Mouse (Mus musculus) thymus, adult 2 months (tissue): ENCODE measurements around the gene Bmper. TPM values are rescaled to one million over a fixed set of nuclear protein-coding genes. Genes with fewer than 3 reads are reported as not detected.

ENCODE experiments used
- DNase-seq: peaks from one replicate; pipeline ENCODE4 v3.0.0; 2021
- H3K27ac ChIP-seq: fragments of 200-500 bp; 2 replicates; pipeline ENCODE4 v1.5.1; 2012; ENCODE audit warnings: low read length, control low read depth; ENCODE audit not compliant: control insufficient read depth, insufficient read depth
- H3K27me3 ChIP-seq: fragments of 200-500 bp; 2 replicates; pipeline ENCODE4 v1.6.1; 2012; ENCODE audit warnings: mild to moderate bottlenecking, low read length, moderate library complexity, mixed read lengths; ENCODE audit not compliant: control insufficient read depth, insufficient read depth
- H3K36me3 ChIP-seq: fragments of 200-500 bp; 2 replicates; pipeline ENCODE4 v1.6.1; 2012; ENCODE audit warnings: mild to moderate bottlenecking, low read length, moderate library complexity; ENCODE audit not compliant: control insufficient read depth, insufficient read depth
- H3K4me1 ChIP-seq: fragments of 200-500 bp; replicated peaks from 2 replicates; pipeline ENCODE4 v1.6.1; 2012; ENCODE audit warnings: low read length; ENCODE audit not compliant: control insufficient read depth, insufficient read depth
- H3K4me3 ChIP-seq: fragments of 200-500 bp; 2 replicates; pipeline ENCODE4 v1.5.1; 2012; ENCODE audit warnings: mild to moderate bottlenecking, low read length, control low read depth, moderate library complexity; ENCODE audit not compliant: control insufficient read depth, insufficient read depth
- CTCF ChIP-seq: fragments of 200-500 bp; IDR thresholded peaks from 2 replicates; pipeline ENCODE4 v1.5.1; 2012; ENCODE audit warnings: mild to moderate bottlenecking, control low read depth, low read length, moderate library complexity, borderline replicate concordance; ENCODE audit not compliant: control insufficient read depth, poor library complexity, insufficient read depth; ENCODE audit errors: extremely low read depth
- POLR2A ChIP-seq: fragments of 200-500 bp; IDR thresholded peaks from 2 replicates; pipeline ENCODE4 v1.6.1; 2012; ENCODE audit warnings: mild to moderate bottlenecking, low read length, control low read depth, moderate library complexity; ENCODE audit not compliant: control insufficient read depth, poor library complexity, insufficient read depth; ENCODE audit errors: extremely low read depth
- WGBS: fragments of 180-500 bp; shearing (Covaris S2); methylation state at CpG from one replicate; pipeline ENCODE4 v1.1.7; 2018; 5-methylcytosine and 5-hydroxymethylcytosine counted together
- polyA plus RNA-seq: library from polyadenylated mRNA; depleted of rRNA; stranded (reverse); fragments of >200 nt; gene quantifications from 2 replicates; pipeline ENCODE4 v1.2.3, GENCODE M21; 2012

Bmper gene
- polyA plus RNA-seq, 1 experiment: 0.40 TPM

GRCm38 (mm10) chr9:23250026-23250425, 27.1 kb downstream of the Bmper start:
- WGBS: 11% methylated on average over 5 of the region's 5 CpGs
- no peaks in the 10 kb centered on the region for H3K36me3 ChIP-seq
- peak; percentile 56 for DNase-seq
- no peak overlapping the region for H3K4me3 ChIP-seq
- TF ChIP-seq CTCF (peak; percentile 85), POLR2A (no peak)
- H3K27ac ChIP-seq: no peak overlapping the region
- H3K4me1 ChIP-seq: no peaks in the 10 kb centered on the region
- H3K27me3 ChIP-seq: no peaks in the 10 kb centered on the region

GRCm38 (mm10) chr9:23251001-23251400, 28.1 kb downstream of the Bmper start:
- Histone ChIP-seq H3K4me3 (no peak overlapping the region), H3K4me1 (no peaks in the 10 kb centered on the region), H3K27ac (no peak overlapping the region), H3K36me3 (no peaks in the 10 kb centered on the region), H3K27me3 (no peaks in the 10 kb centered on the region)
- DNase-seq: no peak
- TF ChIP-seq POLR2A: no peak
- WGBS: 82% methylated on average over 6 of the region's 6 CpGs

- Histone ChIP-seq H3K4me1 (no peaks in the 10 kb centered on the region), H3K4me3 (no peak overlapping the region), H3K27me3 (no peaks in the 10 kb centered on the region), H3K27ac (no peak overlapping the region), H3K36me3 (no peaks in the 10 kb centered on the region)
- WGBS: 93% methylated on average over 6 of the region's 6 CpGs
- no peak for DNase-seq
- TF ChIP-seq CTCF: no peak
- no peak for TF ChIP-seq POLR2A
These were observed 30.7 kb downstream of the Bmper start for GRCm38 (mm10) chr9:23253624-23254023.

GRCm38 (mm10) chr9:23254237-23255214, 31.6 kb downstream of the Bmper start:
- no peak for TF ChIP-seq CTCF
- no peak for TF ChIP-seq POLR2A
- Histone ChIP-seq H3K4me3 (no peak overlapping the region), H3K27ac (no peak overlapping the region), H3K4me1 (no peaks in the 10 kb centered on the region), H3K27me3 (no peaks in the 10 kb centered on the region), H3K36me3 (no peaks in the 10 kb centered on the region)
- WGBS: 80% methylated on average over 37 of the region's 37 CpGs
- no peak for DNase-seq

GRCm38 (mm10) chr9:23255841-23256240, 33.0 kb downstream of the Bmper start:
- H3K27ac ChIP-seq: no peak overlapping the region
- WGBS: 90% methylated on average over 2 of the region's 2 CpGs
- H3K4me3 ChIP-seq: no peak overlapping the region
- TF ChIP-seq CTCF (no peak), POLR2A (no peak)
- no peaks in the 10 kb centered on the region for H3K4me1 ChIP-seq
- H3K27me3 ChIP-seq: no peaks in the 10 kb centered on the region
- no peak for DNase-seq
- H3K36me3 ChIP-seq: no peaks in the 10 kb centered on the region

GRCm38 (mm10) chr9:23256576-23256975, 33.7 kb downstream of the Bmper start:
- Histone ChIP-seq H3K36me3 (no peaks in the 10 kb centered on the region), H3K4me3 (no peak overlapping the region), H3K27ac (no peak overlapping the region), H3K4me1 (no peaks in the 10 kb centered on the region), H3K27me3 (no peaks in the 10 kb centered on the region)
- DNase-seq: no peak
- TF ChIP-seq CTCF (no peak), POLR2A (no peak)
- WGBS: 92% methylated on average over 2 of the region's 2 CpGs
